Mouse (Mus musculus) liver, postnatal 0 days (tissue): ENCODE measurements around the gene Ptch2. TPM values are rescaled to one million over a fixed set of nuclear protein-coding genes. Genes with fewer than 3 reads are reported as not detected.
A peak's percentile ranks its signal among the peaks of the same experiment; 100 is the strongest.

Source experiments
- ATAC-seq: fragments of 200-750 bp; cut with Nextera tagmentation; 2 replicates; pipeline ENCODE4 v1.8.0; 2017; ENCODE audit warnings: mild to moderate bottlenecking, moderate library complexity
- DNase-seq: peaks from one replicate; pipeline ENCODE4 v3.0.0-alpha.2; 2016
- H3K27ac ChIP-seq: fragments of 300-500 bp; sonication (generic); 2 replicates; pipeline ENCODE4 v1.5.1; 2014; ENCODE audit warnings: antibody characterized with exemption, moderate library complexity, mild to moderate bottlenecking, low read depth
- H3K27me3 ChIP-seq: fragments of 300-500 bp; sonication (generic); 2 replicates; pipeline ENCODE4 v1.6.1; 2014; ENCODE audit warnings: low read length, control low read depth, mixed read lengths; ENCODE audit not compliant: insufficient read depth
- H3K36me3 ChIP-seq: fragments of 300-500 bp; sonication (generic); replicated peaks from 2 replicates; pipeline ENCODE4 v1.6.1; 2014; ENCODE audit warnings: mild to moderate bottlenecking, control low read depth, low read length, moderate library complexity, mixed read lengths; ENCODE audit not compliant: insufficient read depth
- H3K4me1 ChIP-seq: fragments of 300-500 bp; sonication (generic); 2 replicates; pipeline ENCODE4 v1.6.1; 2014; ENCODE audit warnings: antibody characterized with exemption, mild to moderate bottlenecking, control low read depth; ENCODE audit not compliant: insufficient read depth
- H3K4me2 ChIP-seq: fragments of 300-500 bp; sonication (generic); 2 replicates; pipeline ENCODE4 v1.6.1; 2014; ENCODE audit warnings: low read depth, mild to moderate bottlenecking, low read length, moderate library complexity, mixed read lengths
- H3K4me3 ChIP-seq: fragments of 300-500 bp; sonication (generic); 2 replicates; pipeline ENCODE4 v1.5.1; 2014; ENCODE audit warnings: low read depth, low read length
- H3K9ac ChIP-seq: fragments of 300-500 bp; sonication (generic); replicated peaks from 2 replicates; pipeline ENCODE4 v1.6.1; 2014; ENCODE audit warnings: mild to moderate bottlenecking, moderate library complexity
- H3K9me3 ChIP-seq: fragments of 300-500 bp; sonication (generic); 2 replicates; pipeline ENCODE4 v1.6.1; 2016; ENCODE audit warnings: mild to moderate bottlenecking, control low read depth, low read length, mixed read lengths
- CTCF ChIP-seq: sonication (generic); IDR thresholded peaks from 2 replicates; pipeline ENCODE4 v1.5.1; 2016; ENCODE audit warnings: antibody characterized with exemption, low read depth
- EP300 ChIP-seq: IDR thresholded peaks from 2 replicates; pipeline ENCODE4 v1.6.1; 2016; ENCODE audit warnings: antibody characterized with exemption, low read depth, mild to moderate bottlenecking
- WGBS: fragments of 180-500 bp; shearing (Covaris S2); extraction: QIAGEN DNeasy Blood & Tissue Kit; methylation state at CpG from one replicate; pipeline ENCODE4 v1.1.7; 2014; ENCODE audit not compliant: insufficient replicate concordance; 5-methylcytosine and 5-hydroxymethylcytosine counted together
- polyA plus RNA-seq: library from polyadenylated mRNA; unstranded; fragments of >200 nt; fragmentation: Nextera tagmentation; extraction: Ambion mirVana; gene quantifications from 2 replicates; pipeline ENCODE4 v1.2.1, GENCODE M21; 2015

Ptch2 gene
- polyA plus RNA-seq, 1 experiment from 2014 or later: 0.52 TPM

GRCm38 (mm10) chr4:117151416-117151815, 55.5 kb downstream of the Ptch2 start:
- no peak for DNase-seq
- H3K27me3 ChIP-seq: no peaks in the 10 kb centered on the region
- no peak overlapping the region for H3K4me3 ChIP-seq
- H3K36me3 ChIP-seq: peaks cover 40% of the 10 kb centered on the region
- no peaks in the 10 kb centered on the region for H3K9me3 ChIP-seq
- H3K9ac ChIP-seq: no peak overlapping the region
- ATAC-seq: no peak
- TF ChIP-seq EP300: no peak
- TF ChIP-seq CTCF: no peak
- no peak overlapping the region for H3K27ac ChIP-seq
- 90% methylated on average over 1 of the region's 1 CpGs for WGBS
- peaks cover 10% of the 10 kb centered on the region; the same call in 1 of the 2 replicates for H3K4me1 ChIP-seq
- no peak overlapping the region for H3K4me2 ChIP-seq

- WGBS: 59% methylated on average over 5 of the region's 5 CpGs
- H3K9me3 ChIP-seq: no peaks in the 10 kb centered on the region
- 0 out of 2 replicates have a peak overlapping the region, but pooled peaks have one; percentile 18 for H3K27ac ChIP-seq
- no peak for TF ChIP-seq EP300
- no peak for TF ChIP-seq CTCF
- no peak for ATAC-seq
- peaks cover 40% of the 10 kb centered on the region for H3K36me3 ChIP-seq
- H3K4me2 ChIP-seq: peak overlapping the region; percentile 91
- DNase-seq: no peak
- peak overlapping the region; percentile 35 for H3K9ac ChIP-seq
- H3K27me3 ChIP-seq: no peaks in the 10 kb centered on the region
- no peak overlapping the region for H3K4me3 ChIP-seq
- peaks cover 10% of the 10 kb centered on the region; the same call in 1 of the 2 replicates for H3K4me1 ChIP-seq
These were observed 56.8 kb downstream of the Ptch2 start for GRCm38 (mm10) chr4:117152714-117153113.

GRCm38 (mm10) chr4:117155020-117155791, 59.3 kb downstream of the Ptch2 start:
- DNase-seq: peak; percentile 49
- H3K4me2 ChIP-seq: peak overlapping the region; percentile 91
- no peak for TF ChIP-seq CTCF
- no peak for TF ChIP-seq EP300
- H3K27me3 ChIP-seq: no peaks in the 10 kb centered on the region
- H3K9ac ChIP-seq: peak overlapping the region; percentile 95
- peak overlapping the region; percentile 84 for H3K27ac ChIP-seq
- H3K36me3 ChIP-seq: peaks cover 43% of the 10 kb centered on the region
- peak; percentile 7 for ATAC-seq
- H3K4me1 ChIP-seq: peaks cover 10% of the 10 kb centered on the region; the same call in 1 of the 2 replicates
- no peaks in the 10 kb centered on the region for H3K9me3 ChIP-seq
- peak overlapping the region; percentile 74 for H3K4me3 ChIP-seq
- WGBS: 1% methylated on average over 44 of the region's 44 CpGs

GRCm38 (mm10) chr4:117155792-117156355, 60.0 kb downstream of the Ptch2 start, which contains the start of gene Rps8:
Gene Rps8 (minus strand): TSS chr4:117156243.
- Histone ChIP-seq H3K36me3 (peaks cover 40% of the 10 kb centered on the region), H3K27me3 (no peaks in the 10 kb centered on the region), H3K4me3 (peak within 1 kb of the TSS; percentile 74), H3K27ac (peak within 1 kb of the TSS; percentile 84), H3K4me2 (peak within 1 kb of the TSS; percentile 91), H3K9me3 (no peaks in the 10 kb centered on the region), H3K4me1 (peaks cover 10% of the 10 kb centered on the region; the same call in 1 of the 2 replicates), H3K9ac (peak within 1 kb of the TSS; percentile 95)
- peak; percentile 90 for ATAC-seq
- peak; percentile 88 for DNase-seq
- WGBS: 0% methylated on average over 40 of the region's 52 CpGs
- TF ChIP-seq CTCF (no peak), EP300 (no peak)

GRCm38 (mm10) chr4:117156372-117156771, 60.5 kb downstream of the Ptch2 start:
- DNase-seq (no peak), ATAC-seq (no peak)
- peak overlapping the region; percentile 84 for H3K27ac ChIP-seq
- peaks cover 10% of the 10 kb centered on the region; the same call in 1 of the 2 replicates for H3K4me1 ChIP-seq
- 24% methylated on average over 6 of the region's 6 CpGs for WGBS
- no peaks in the 10 kb centered on the region for H3K9me3 ChIP-seq
- H3K36me3 ChIP-seq: peaks cover 40% of the 10 kb centered on the region
- peak overlapping the region; percentile 91 for H3K4me2 ChIP-seq
- TF ChIP-seq EP300: no peak
- no peak for TF ChIP-seq CTCF
- no peaks in the 10 kb centered on the region for H3K27me3 ChIP-seq
- H3K9ac ChIP-seq: peak overlapping the region; percentile 95
- peak overlapping the region; percentile 74 for H3K4me3 ChIP-seq

DNA sequence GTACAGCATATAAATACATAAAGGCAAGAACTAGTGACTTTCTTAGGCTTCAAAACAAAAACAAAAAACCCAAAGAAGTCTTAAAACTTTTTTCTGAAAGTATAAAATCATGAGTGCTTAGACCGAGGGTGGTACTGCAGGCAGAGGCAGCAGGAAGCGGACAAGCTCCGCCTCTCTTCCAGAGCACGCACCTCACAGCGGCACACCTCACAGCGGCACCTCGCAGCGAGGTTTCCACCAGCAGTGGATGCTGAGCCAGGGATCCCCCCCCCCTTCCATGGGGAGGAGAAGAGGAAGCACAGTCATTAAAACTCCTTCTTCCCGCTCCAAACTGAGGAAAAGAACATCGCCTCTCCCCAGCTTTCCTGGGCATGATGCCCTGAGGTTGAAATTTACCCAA, 63.8 kb downstream of the Ptch2 start:
- ATAC-seq: no peak
- Histone ChIP-seq H3K27ac (no peak overlapping the region), H3K4me1 (no peaks in the 10 kb centered on the region), H3K36me3 (peaks cover 31% of the 10 kb centered on the region), H3K4me2 (no peak overlapping the region), H3K4me3 (no peak overlapping the region), H3K27me3 (no peaks in the 10 kb centered on the region), H3K9me3 (no peaks in the 10 kb centered on the region), H3K9ac (no peak overlapping the region)
- 85% methylated on average over 10 of the region's 10 CpGs for WGBS
- DNase-seq: no peak
- TF ChIP-seq CTCF (no peak), EP300 (no peak)
